Mouse (Mus musculus) left cerebral cortex, postnatal 14 days (tissue): Measurements from ENCODE around the gene Prss28. TPM values are rescaled to one million over a fixed set of nuclear protein-coding genes. Genes with fewer than 3 reads are reported as not detected.
A peak's percentile ranks its signal among the peaks of the same experiment; 100 is the strongest.

ENCODE experiments used
- DNase-seq, 2 experiments: peaks; one replicate each; pipeline ENCODE4 v3.0.0; 2021 to 2022; ENCODE audit warnings: low spot score in 2 of 2, mixed read lengths in 1 of 2
- intact Hi-C: fragments of 180-260 bp; cut with DNase I; formaldehyde crosslinking; loops from one replicate; pipeline ENCODE4 v1.15.1; 2025
- total RNA-seq, 2 experiments: library from RNA; stranded (reverse); gene quantifications; 2 replicates each; pipeline ENCODE4 v1.2.3; 2021

The Prss28 gene
- total RNA-seq, 2 experiments from 2014 or later: not detected

- peak; percentile 62 to 74 for DNase-seq
- intact Hi-C loops: loop anchor here (2.0 kb wide), 2 partner anchors 29 to 137 kb away; no protein-coding TSS in a partner anchor
These were observed 25.5 kb downstream of the Prss28 start for GRCm38 (mm10) chr17:25333943-25334342.

DNA sequence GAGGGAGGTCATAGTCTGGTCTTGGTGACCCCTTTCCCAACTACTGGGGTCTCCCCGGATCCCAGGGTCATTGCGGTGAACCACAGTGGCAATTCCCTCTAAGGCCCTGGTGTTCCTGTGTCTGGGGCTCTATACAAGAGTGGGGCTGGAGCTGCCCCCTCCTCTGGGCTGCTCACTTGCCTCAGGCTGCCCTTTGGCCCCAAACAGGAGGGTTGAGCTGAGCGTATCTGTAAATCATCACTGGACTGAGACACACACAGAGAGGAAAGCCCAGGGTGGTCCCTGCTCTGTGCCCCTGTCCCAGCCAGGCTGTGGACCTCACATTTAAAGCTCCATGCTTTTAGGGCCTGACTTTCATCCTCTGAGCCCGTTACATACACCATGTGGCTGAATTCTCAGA is 29.8 kb downstream of the Prss28 start:
- no peak for DNase-seq
- intact Hi-C loops: no loop called here

GRCm38 (mm10) chr17:25340003-25340402 is 31.6 kb downstream of the Prss28 start:
- no peak for DNase-seq
- intact Hi-C loops: no loop called here

- intact Hi-C loops: no loop called here
- DNase-seq: no peak
These were observed 33.0 kb downstream of the Prss28 start for GRCm38 (mm10) chr17:25341490-25341889.

- intact Hi-C loops: no loop called here
- no peak for DNase-seq
These were observed 37.0 kb downstream of the Prss28 start, which contains the start of gene Tpsab1 for GRCm38 (mm10) chr17:25345462-25345861. Tpsab1 (minus strand) TSS chr17:25345562.

GRCm38 (mm10) chr17:25361291-25361690 is 52.8 kb downstream of the Prss28 start:
- intact Hi-C loops: no loop called here
- no peak for DNase-seq

Other genes starting within 250 kb of the Prss28 start
- 10 to 100 TPM in 1 of 2 experiments, 1 to 10 TPM in 1; 9.5 to 11.9 TPM for gene Tmem204, start 225.1 kb upstream of the Prss28 start, total RNA-seq
- gene Telo2, start 192.7 kb upstream of the Prss28 start, total RNA-seq: 10 to 100 TPM; 29.8 to 32.3 TPM
- 1 to 10 TPM; 1.9 to 2.3 TPM for gene Ptx4, start 187.9 kb upstream of the Prss28 start, total RNA-seq
- gene Clcn7, start 175.3 kb upstream of the Prss28 start, total RNA-seq: 10 to 100 TPM; 49.7 to 52.2 TPM
- under 1 TPM in 1 of 2 experiments, not detected in 1; 0.24 TPM for gene Ccdc154, start 146.2 kb upstream of the Prss28 start, total RNA-seq
- not detected for gene Gm38655, start 133.2 kb upstream of the Prss28 start, total RNA-seq
- gene BC003965, start 124.1 kb upstream of the Prss28 start, total RNA-seq: 10 to 100 TPM; 18.4 to 20.0 TPM
- gene Unkl, start 120.2 kb upstream of the Prss28 start, total RNA-seq: 10 to 100 TPM; 33.4 to 38.6 TPM
- gene Gnptg, start 68.5 kb upstream of the Prss28 start, total RNA-seq: 10 to 100 TPM; 72.2 to 73.5 TPM
- gene Tsr3, start 68.5 kb upstream of the Prss28 start, total RNA-seq: 10 to 100 TPM; 25.0 to 27.2 TPM
- 10 to 100 TPM; 15.2 to 23.8 TPM for gene Baiap3, start 52.3 kb upstream of the Prss28 start, total RNA-seq
- 100 to 1,000 TPM; 211 to 216 TPM for gene Ube2i, start 34.0 kb upstream of the Prss28 start, total RNA-seq
- gene Prss34, start 10.3 kb upstream of the Prss28 start, total RNA-seq: not detected
- not detected for gene Prss29, start 10.0 kb downstream of the Prss28 start, total RNA-seq
- not detected for gene Tpsab1, start 36.9 kb downstream of the Prss28 start, total RNA-seq
- gene Tpsb2, start 57.7 kb downstream of the Prss28 start, total RNA-seq: under 1 TPM in 1 of 2 experiments, not detected in 1; 0.26 TPM
- gene Tpsg1, start 60.6 kb downstream of the Prss28 start, total RNA-seq: not detected
- gene Cacna1h, start 125.1 kb downstream of the Prss28 start, total RNA-seq: 10 to 100 TPM; 42.1 to 43.2 TPM
- gene Tekt4, start 146.0 kb downstream of the Prss28 start, total RNA-seq: 1 to 10 TPM; 1.5 to 3.8 TPM
- gene Sstr5, start 188.6 kb downstream of the Prss28 start, total RNA-seq: under 1 TPM; 0.15 to 0.26 TPM